Mouse (Mus musculus): ENCODE results near the gene Lars2. TPM values are rescaled to one million over a fixed set of nuclear protein-coding genes. Genes with fewer than 3 reads are reported as not detected.
A peak's percentile ranks its signal among the peaks of the same experiment; 100 is the strongest.
"Not testable (repeated sequence)": the region's sequence is repeated elsewhere in the genome, so short reads cannot be mapped to it uniquely, and the experiment has no call there.

Lars2 gene
- polyA plus RNA-seq, 1 experiment from 2014 or later, result 819 TPM

- Histone ChIP-seq H3K9me3 (ENCODE audit: control insufficient read depth, low read length) (no peaks in the 10 kb centered on the region), H3K4me3 (ENCODE audit: low read length) (no peak overlapping the region), H3K4me2 (ENCODE audit: low read depth, low read length) (no peak overlapping the region), H3K9ac (ENCODE audit: low read length) (no peak overlapping the region), H3K36me3 (ENCODE audit: control insufficient read depth, insufficient read depth, low read length) (peaks cover 2% of the 10 kb centered on the region; the same call in 1 of the 2 replicates), H3K27ac (ENCODE audit: low read length) (no peak overlapping the region), H3K4me1 (replicated peaks; ENCODE audit: control insufficient read depth, insufficient read depth, low read length) (peaks cover 18% of the 10 kb centered on the region), H3K27me3 (ENCODE audit: control insufficient read depth, insufficient read depth, low read depth, low read length) (no peaks in the 10 kb centered on the region)
- 79% methylated on average over 4 of the region's 4 CpGs for WGBS
- no peak for ATAC-seq (ENCODE audit: low read depth)
Measured at GRCm38 (mm10) chr9:123429863-123430262, 63.1 kb downstream of the Lars2 start.

- Histone ChIP-seq H3K27me3 (ENCODE audit: control insufficient read depth, insufficient read depth, low read depth, low read length) (no peaks in the 10 kb centered on the region), H3K36me3 (ENCODE audit: control insufficient read depth, insufficient read depth, low read length) (peaks cover 2% of the 10 kb centered on the region; the same call in 1 of the 2 replicates), H3K9me3 (ENCODE audit: control insufficient read depth, low read length) (no peaks in the 10 kb centered on the region), H3K27ac (ENCODE audit: low read length) (peak overlapping the region; percentile 83; the same call in 1 of the 2 replicates), H3K4me1 (replicated peaks; ENCODE audit: control insufficient read depth, insufficient read depth, low read length) (peaks cover 18% of the 10 kb centered on the region), H3K4me3 (ENCODE audit: low read length) (no peak overlapping the region), H3K4me2 (ENCODE audit: low read depth, low read length) (no peak overlapping the region), H3K9ac (ENCODE audit: low read length) (no peak overlapping the region)
- ATAC-seq (ENCODE audit: low read depth), result peak; percentile 47; the same call in 1 of the 2 replicates
Measured at GRCm38 (mm10) chr9:123430973-123431372, 64.2 kb downstream of the Lars2 start.

GRCm38 (mm10) chr9:123438223-123438622 lies 71.5 kb downstream of the Lars2 start:
- no peak for ATAC-seq (ENCODE audit: low read depth)
- H3K9me3 ChIP-seq (ENCODE audit: control insufficient read depth, low read length), result no peaks in the 10 kb centered on the region
- peaks cover 4% of the 10 kb centered on the region; the same call in 1 of the 2 replicates for H3K4me1 ChIP-seq (replicated peaks; ENCODE audit: control insufficient read depth, insufficient read depth, low read length)
- H3K27me3 ChIP-seq (ENCODE audit: control insufficient read depth, insufficient read depth, low read depth, low read length), result no peaks in the 10 kb centered on the region
- no peak overlapping the region for H3K4me2 ChIP-seq (ENCODE audit: low read depth, low read length)
- WGBS, result 60% methylated on average over 2 of the region's 2 CpGs
- H3K36me3 ChIP-seq (ENCODE audit: control insufficient read depth, insufficient read depth, low read length), result peaks cover 15% of the 10 kb centered on the region; the same call in 1 of the 2 replicates
- H3K27ac ChIP-seq (ENCODE audit: low read length), result no peak overlapping the region
- no peak overlapping the region for H3K4me3 ChIP-seq (ENCODE audit: low read length)
- H3K9ac ChIP-seq (ENCODE audit: low read length), result no peak overlapping the region

GRCm38 (mm10) chr9:123440230-123441058 lies 73.7 kb downstream of the Lars2 start:
- Histone ChIP-seq H3K4me1 (replicated peaks; ENCODE audit: control insufficient read depth, insufficient read depth, low read length) (0 out of 2 replicates have a peak, but pooled peaks cover 4% of the 10 kb centered on the region), H3K27ac (ENCODE audit: low read length) (peak overlapping the region; percentile 39; the same call in 1 of the 2 replicates), H3K36me3 (ENCODE audit: control insufficient read depth, insufficient read depth, low read length) (peaks cover 13% of the 10 kb centered on the region; the same call in 1 of the 2 replicates), H3K9ac (ENCODE audit: low read length) (no peak overlapping the region), H3K4me3 (ENCODE audit: low read length) (no peak overlapping the region), H3K27me3 (ENCODE audit: control insufficient read depth, insufficient read depth, low read depth, low read length) (no peaks in the 10 kb centered on the region), H3K4me2 (ENCODE audit: low read depth, low read length) (no peak overlapping the region), H3K9me3 (ENCODE audit: control insufficient read depth, low read length) (no peaks in the 10 kb centered on the region)
- no peak for ATAC-seq (ENCODE audit: low read depth)
- WGBS, result 38% methylated on average over 5 of the region's 5 CpGs

- not testable (repeated sequence) for H3K4me1 ChIP-seq (replicated peaks; ENCODE audit: control insufficient read depth, insufficient read depth, low read length); H3K4me2 ChIP-seq (ENCODE audit: low read depth, low read length); H3K27ac ChIP-seq (ENCODE audit: low read length); H3K4me3 ChIP-seq (ENCODE audit: low read length); H3K9ac ChIP-seq (ENCODE audit: low read length); H3K36me3 ChIP-seq (ENCODE audit: control insufficient read depth, insufficient read depth, low read length); ATAC-seq (ENCODE audit: low read depth); H3K27me3 ChIP-seq (ENCODE audit: control insufficient read depth, insufficient read depth, low read depth, low read length); H3K9me3 ChIP-seq (ENCODE audit: control insufficient read depth, low read length)
- WGBS, result 86% methylated on average over 2 of the region's 3 CpGs
Measured at GRCm38 (mm10) chr9:123447101-123447500, 80.4 kb downstream of the Lars2 start.

GRCm38 (mm10) chr9:123448594-123448993 lies 81.9 kb downstream of the Lars2 start:
- ATAC-seq (ENCODE audit: low read depth), result no peak
- Histone ChIP-seq H3K4me1 (replicated peaks; ENCODE audit: control insufficient read depth, insufficient read depth, low read length) (no peaks in the 10 kb centered on the region), H3K36me3 (ENCODE audit: control insufficient read depth, insufficient read depth, low read length) (no peaks in the 10 kb centered on the region; the same call in 1 of the 2 replicates), H3K4me2 (ENCODE audit: low read depth, low read length) (no peak overlapping the region), H3K9me3 (ENCODE audit: control insufficient read depth, low read length) (no peaks in the 10 kb centered on the region), H3K9ac (ENCODE audit: low read length) (no peak overlapping the region), H3K27me3 (ENCODE audit: control insufficient read depth, insufficient read depth, low read depth, low read length) (no peaks in the 10 kb centered on the region), H3K4me3 (ENCODE audit: low read length) (no peak overlapping the region), H3K27ac (ENCODE audit: low read length) (no peak overlapping the region)

GRCm38 (mm10) chr9:123450174-123450573 lies 83.4 kb downstream of the Lars2 start:
- Histone ChIP-seq H3K27me3 (ENCODE audit: control insufficient read depth, insufficient read depth, low read depth, low read length) (no peaks in the 10 kb centered on the region), H3K36me3 (ENCODE audit: control insufficient read depth, insufficient read depth, low read length) (no peaks in the 10 kb centered on the region; the same call in 1 of the 2 replicates), H3K4me2 (ENCODE audit: low read depth, low read length) (no peak overlapping the region), H3K9me3 (ENCODE audit: control insufficient read depth, low read length) (no peaks in the 10 kb centered on the region), H3K4me1 (replicated peaks; ENCODE audit: control insufficient read depth, insufficient read depth, low read length) (no peaks in the 10 kb centered on the region), H3K9ac (ENCODE audit: low read length) (no peak overlapping the region), H3K27ac (ENCODE audit: low read length) (no peak overlapping the region), H3K4me3 (ENCODE audit: low read length) (no peak overlapping the region)
- peak; percentile 36; the same call in 1 of the 2 replicates for ATAC-seq (ENCODE audit: low read depth)
- WGBS, result 30% methylated on average over 2 of the region's 2 CpGs

- H3K27me3 ChIP-seq (ENCODE audit: control insufficient read depth, insufficient read depth, low read depth, low read length), result no peaks in the 10 kb centered on the region
- no peak overlapping the region for H3K4me2 ChIP-seq (ENCODE audit: low read depth, low read length)
- no peaks in the 10 kb centered on the region for H3K9me3 ChIP-seq (ENCODE audit: control insufficient read depth, low read length)
- no peaks in the 10 kb centered on the region; the same call in 1 of the 2 replicates for H3K36me3 ChIP-seq (ENCODE audit: control insufficient read depth, insufficient read depth, low read length)
- H3K4me3 ChIP-seq (ENCODE audit: low read length), result no peak overlapping the region
- H3K9ac ChIP-seq (ENCODE audit: low read length), result no peak overlapping the region
- 52% methylated on average over 3 of the region's 3 CpGs for WGBS
- H3K4me1 ChIP-seq (replicated peaks; ENCODE audit: control insufficient read depth, insufficient read depth, low read length), result peaks cover 8% of the 10 kb centered on the region
- no peak for ATAC-seq (ENCODE audit: low read depth)
- no peak overlapping the region for H3K27ac ChIP-seq (ENCODE audit: low read length)
Measured at GRCm38 (mm10) chr9:123451772-123452171, 85.0 kb downstream of the Lars2 start.

- Histone ChIP-seq H3K4me3 (ENCODE audit: low read length) (no peak overlapping the region), H3K36me3 (ENCODE audit: control insufficient read depth, insufficient read depth, low read length) (peaks cover 3% of the 10 kb centered on the region; the same call in 1 of the 2 replicates), H3K4me2 (ENCODE audit: low read depth, low read length) (no peak overlapping the region), H3K4me1 (replicated peaks; ENCODE audit: control insufficient read depth, insufficient read depth, low read length) (peaks cover 12% of the 10 kb centered on the region), H3K9ac (ENCODE audit: low read length) (no peak overlapping the region), H3K9me3 (ENCODE audit: control insufficient read depth, low read length) (peaks cover 3% of the 10 kb centered on the region), H3K27me3 (ENCODE audit: control insufficient read depth, insufficient read depth, low read depth, low read length) (no peaks in the 10 kb centered on the region), H3K27ac (ENCODE audit: low read length) (peak overlapping the region; percentile 92)
- WGBS, result 34% methylated on average over 9 of the region's 9 CpGs
- ATAC-seq (ENCODE audit: low read depth), result peak; percentile 40
Measured at GRCm38 (mm10) chr9:123456634-123457602, 90.2 kb downstream of the Lars2 start.

Measured in lung, embryonic 16.5 days (tissue).